In the genomic region with DNA sequence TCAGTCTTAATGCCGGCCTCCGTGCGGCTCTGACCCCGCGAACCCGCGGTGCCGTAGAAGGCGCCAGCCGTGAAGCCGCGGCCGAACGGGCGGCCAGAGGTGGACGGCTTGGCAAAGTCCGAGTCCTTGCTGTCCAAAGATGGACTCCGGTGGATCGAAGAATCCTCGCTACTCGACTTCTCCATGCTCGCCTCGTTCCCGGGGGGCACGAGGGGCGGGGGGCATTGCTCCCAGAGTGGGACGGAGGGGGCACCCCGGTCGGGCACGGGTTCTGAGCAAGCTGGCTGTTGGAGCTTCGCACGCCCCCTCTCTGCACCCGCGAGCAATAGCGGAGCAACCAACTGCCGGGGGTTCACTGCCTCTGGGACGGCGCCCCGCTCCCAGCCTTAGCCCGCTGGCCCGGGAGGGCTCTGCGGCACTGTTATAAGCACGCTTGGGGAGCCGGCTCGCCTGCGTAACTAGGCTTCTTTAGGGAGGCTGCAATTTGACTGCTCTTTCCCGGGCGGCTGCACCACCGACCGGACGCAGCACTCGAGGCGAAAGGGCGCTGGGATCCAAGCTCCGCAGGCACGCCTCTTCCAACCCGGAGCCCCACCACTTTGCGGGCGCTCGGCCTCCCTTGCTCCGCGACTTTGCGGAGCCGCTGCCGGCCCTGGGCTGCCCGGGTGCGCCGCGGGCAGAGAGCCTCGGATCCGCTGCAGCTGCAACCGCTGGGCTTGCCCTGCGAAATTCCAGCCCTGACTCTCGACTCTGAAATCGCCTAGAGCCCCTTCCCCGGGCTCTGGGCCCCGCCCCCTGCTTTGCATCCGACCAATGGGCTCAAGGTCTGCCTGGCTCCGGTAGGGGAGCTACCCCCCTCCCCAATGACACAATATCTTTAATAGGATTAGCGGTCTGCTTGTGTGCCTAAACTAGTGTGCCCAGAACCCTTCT, we compare ENCODE assay signal across 9 mouse cellular contexts.
DNase-seq lines count a peak whose midpoint lies in the region; ATAC-seq and TF ChIP-seq lines count a peak whose summit lies in the region.
"Had no signal": no experiment of that assay in that cellular context is flagged by ENCODE, and none has a peak within 500 bp of the region (broad histone marks: within the 10 kb centered on the region; RNA-seq: fewer than 3 reads in every experiment).

No protein-coding gene starts in this region.

- peak; percentile 68 for ATAC-seq in hindbrain, embryonic 14.5 days (ENCODE audit: low FRiP score)
- peak; percentile 86 for ATAC-seq in limb, embryonic 13.5 days (ENCODE audit: low FRiP score, low read depth)

- H3K36me3 ChIP-seq in hindbrain, embryonic 14.5 days (replicated peaks; ENCODE audit: control insufficient read depth, insufficient read depth): no peaks in the 10 kb centered on the region
- no peaks in the 10 kb centered on the region for H3K36me3 ChIP-seq in limb, embryonic 13.5 days
- H3K36me3 ChIP-seq: G1E had no signal

- H3K9me3 ChIP-seq in hindbrain, embryonic 14.5 days (ENCODE audit: control insufficient read depth, low read length): no peaks in the 10 kb centered on the region
- H3K9me3 ChIP-seq in limb, embryonic 13.5 days: no peaks in the 10 kb centered on the region

- intact Hi-C loops in gastrocnemius, adult 2 months (cut with DNase I): no loop called here

- H3K4me2 ChIP-seq in hindbrain, embryonic 14.5 days (replicated peaks): peak overlapping the region; percentile 97
- peak overlapping the region; percentile 97 for H3K4me2 ChIP-seq in limb, embryonic 13.5 days (replicated peaks)

- H3K4me3 ChIP-seq in gastrocnemius, adult 2 months: peak overlapping the region; percentile 79
- H3K4me3 ChIP-seq in hindbrain, embryonic 14.5 days (replicated peaks; ENCODE audit: low read length): peak overlapping the region; percentile 54
- peak overlapping the region; percentile 58 for H3K4me3 ChIP-seq in limb, embryonic 13.5 days

- peak overlapping the region; percentile 68 for H3K9ac ChIP-seq in hindbrain, embryonic 14.5 days
- peak overlapping the region; percentile 77 for H3K9ac ChIP-seq in limb, embryonic 13.5 days

- H3K27ac ChIP-seq in gastrocnemius, adult 2 months: peak overlapping the region; percentile 89
- H3K27ac ChIP-seq in hindbrain, embryonic 14.5 days: peak overlapping the region; percentile 70
- peak overlapping the region; percentile 74 for H3K27ac ChIP-seq in limb, embryonic 13.5 days

- peak; percentile 43; the same call in 1 of the 2 replicates for TF ChIP-seq CTCF in gastrocnemius, adult 2 months (IDR thresholded peaks at IDR 0.05)

- peaks cover 35% of the 10 kb centered on the region for H3K4me1 ChIP-seq in hindbrain, embryonic 14.5 days (replicated peaks; ENCODE audit: control insufficient read depth, insufficient read depth, low read length)
- H3K4me1 ChIP-seq in limb, embryonic 13.5 days: peaks cover 73% of the 10 kb centered on the region

- peak; percentile 73 to 76 for DNase-seq in layer of hippocampus, postnatal 10 days (ENCODE audit: low spot score in 2 of 2)
- no peak for DNase-seq in layer of hippocampus, adult 18-20 months (ENCODE audit: low spot score in 2 of 2)
- DNase-seq in cerebellum, postnatal 25 days: peak; percentile 89 to 91
- peak; percentile 78 for DNase-seq in gastrocnemius, adult 2 months
- peak; percentile 72 for DNase-seq in hindbrain, embryonic 14.5 days (ENCODE audit: low spot score)
- peak; percentile 63 for DNase-seq in naive thymus-derived CD4-positive, alpha-beta T cell, adult 2 months (ENCODE audit: low read depth)
- peak; percentile 62 for DNase-seq in thymus, postnatal 0 days (ENCODE audit: low spot score)

- 0 out of 2 replicates have a peak, but pooled peaks cover 20% of the 10 kb centered on the region for H3K27me3 ChIP-seq in hindbrain, embryonic 14.5 days (ENCODE audit: control insufficient read depth, insufficient read depth, low read length)
- peaks cover 15% of the 10 kb centered on the region for H3K27me3 ChIP-seq in limb, embryonic 13.5 days

- under 1% methylated on average over 80 of the region's 80 CpGs for WGBS in hindbrain, embryonic 14.5 days
- WGBS in limb, embryonic 13.5 days: under 1% methylated on average over 79 of the region's 80 CpGs

Comparison
In these comparisons a context has a peak if more than half of its experiments do, and no peak if none do; other contexts are left out.
1. DNase-seq: peak in layer of hippocampus, postnatal 10 days (2 of 2), cerebellum, postnatal 25 days (2 of 2), gastrocnemius, adult 2 months (single experiment), hindbrain, embryonic 14.5 days (single experiment), naive thymus-derived CD4-positive, alpha-beta T cell, adult 2 months (single experiment) and thymus, postnatal 0 days (single experiment); none in layer of hippocampus, adult 18-20 months (0 of 2).
2. Peak in every context shown above with its lines, with median percentiles within 50 percentile points of each other: H3K27ac ChIP-seq and H3K4me3 ChIP-seq.